Mouse (Mus musculus) kidney, adult 2 months (tissue): ENCODE results near the gene Hpd.

Experiments
- CTCF ChIP-seq: fragments of 200-500 bp; conservative IDR thresholded peaks from 2 replicates; pipeline ENCODE4 v1.5.1; 2011; ENCODE audit warnings: low read depth, mild to moderate bottlenecking, control low read depth, low read length, moderate library complexity, mixed read lengths; ENCODE audit not compliant: insufficient read depth, insufficient read length
- POLR2A ChIP-seq: fragments of 200-500 bp; IDR thresholded peaks from one replicate; pipeline ENCODE4 v1.6.1; 2011; ENCODE audit warnings: low read depth, low read length, control low read depth

- TF ChIP-seq CTCF (no peak), POLR2A (no peak)
Measured at GRCm38 (mm10) chr5:123167591-123167990, 14.9 kb downstream of the Hpd start.
